Mouse (Mus musculus) kidney, embryonic 16.5 days (tissue): ENCODE results near the gene Cdca7l. TPM values are rescaled to one million over a fixed set of nuclear protein-coding genes. Genes with fewer than 3 reads are reported as not detected.
"Not testable (repeated sequence)": the region's sequence is repeated elsewhere in the genome, so short reads cannot be mapped to it uniquely, and the experiment has no call there.

Experiments
- ATAC-seq: fragments of 200-750 bp; cut with Nextera tagmentation; 2 replicates; pipeline ENCODE4 v1.8.0; 2017; ENCODE audit warnings: moderate TSS enrichment; ENCODE audit not compliant: low FRiP score, low TSS enrichment
- H3K27ac ChIP-seq: fragments of 300-500 bp; sonication (generic); 2 replicates; pipeline ENCODE4 v1.5.1; 2014; ENCODE audit warnings: low read length
- H3K27me3 ChIP-seq: fragments of 300-500 bp; sonication (generic); 2 replicates; pipeline ENCODE4 v1.6.1; 2014; ENCODE audit warnings: low read length, control low read depth, mixed read lengths; ENCODE audit not compliant: insufficient read depth
- H3K36me3 ChIP-seq: fragments of 300-500 bp; sonication (generic); 2 replicates; pipeline ENCODE4 v1.6.1; 2014; ENCODE audit warnings: low read length, control low read depth, mixed read lengths; ENCODE audit not compliant: insufficient read depth
- H3K4me1 ChIP-seq: fragments of 300-500 bp; sonication (generic); 2 replicates; pipeline ENCODE4 v1.6.1; 2014; ENCODE audit warnings: low read length, control low read depth, mixed read lengths; ENCODE audit not compliant: insufficient read depth
- H3K4me2 ChIP-seq: fragments of 300-500 bp; sonication (generic); replicated peaks from 2 replicates; pipeline ENCODE4 v1.6.1; 2014; ENCODE audit warnings: low read depth, low read length
- H3K4me3 ChIP-seq: fragments of 300-500 bp; sonication (generic); 2 replicates; pipeline ENCODE4 v1.5.1; 2014; ENCODE audit warnings: mild to moderate bottlenecking, low read length
- H3K9ac ChIP-seq: fragments of 300-500 bp; sonication (generic); replicated peaks from 2 replicates; pipeline ENCODE4 v1.6.1; 2014; ENCODE audit warnings: low read length
- H3K9me3 ChIP-seq: fragments of 300-500 bp; sonication (generic); 2 replicates; pipeline ENCODE4 v1.6.1; 2016; ENCODE audit warnings: low read length, control low read depth
- WGBS: fragments of 180-500 bp; shearing (Covaris S2); extraction: QIAGEN DNeasy Blood & Tissue Kit; methylation state at CpG from one replicate; pipeline ENCODE4 v1.1.7; 2014; 5-methylcytosine and 5-hydroxymethylcytosine counted together
- polyA plus RNA-seq: library from polyadenylated mRNA; unstranded; fragments of >200 nt; fragmentation: Nextera tagmentation; extraction: Ambion mirVana; gene quantifications from 2 replicates; pipeline ENCODE4 v1.2.1, GENCODE M21; 2015

Gene Cdca7l
- polyA plus RNA-seq, 1 experiment from 2014 or later: 53.2 TPM

DNA sequence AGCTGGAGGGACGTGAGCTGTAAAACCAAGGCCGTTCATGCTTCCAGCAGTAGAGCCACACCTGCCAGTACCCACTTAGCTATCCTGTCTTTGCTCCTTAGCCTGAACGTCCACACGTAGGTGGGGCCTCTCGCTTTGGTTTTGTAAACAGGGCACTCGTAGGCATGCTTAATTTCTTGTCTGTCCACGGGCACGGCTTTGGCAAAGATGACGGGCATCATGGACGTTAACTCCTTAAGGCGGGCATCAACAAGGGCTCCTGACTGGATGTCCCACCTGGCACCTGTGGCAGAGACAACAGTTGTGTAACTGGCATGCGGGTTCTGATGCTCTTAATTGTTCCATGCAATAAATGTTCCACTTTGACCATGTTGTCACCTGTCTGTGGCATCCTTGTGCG, 74.3 kb downstream of the Cdca7l start:
- Histone ChIP-seq H3K9me3 (no peaks in the 10 kb centered on the region), H3K27me3 (no peaks in the 10 kb centered on the region), H3K36me3 (peaks cover 46% of the 10 kb centered on the region), H3K4me1 (no peaks in the 10 kb centered on the region), H3K4me3 (no peak overlapping the region), H3K9ac (no peak overlapping the region), H3K27ac (no peak overlapping the region), H3K4me2 (no peak overlapping the region)
- 91% methylated on average over 13 of the region's 13 CpGs for WGBS
- ATAC-seq: no peak

DNA sequence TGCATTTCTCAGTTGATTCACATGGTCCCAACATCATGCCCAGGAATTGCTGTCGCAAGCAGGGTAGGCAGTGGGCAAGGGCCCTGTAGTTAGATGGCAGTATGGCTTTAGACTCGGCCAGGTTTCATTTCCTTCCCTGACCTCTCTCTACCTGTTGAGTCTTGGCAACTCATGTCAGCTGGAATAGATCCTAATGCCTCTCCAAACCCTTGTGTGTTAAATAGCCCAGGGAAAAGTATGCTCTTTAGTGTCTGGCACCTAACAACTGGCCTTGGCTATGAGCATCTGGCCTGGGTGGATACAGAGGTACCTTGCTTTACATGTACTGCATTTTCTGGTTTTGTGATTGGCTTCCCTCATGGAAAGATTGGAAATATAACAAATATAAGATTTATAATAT, 80.5 kb downstream of the Cdca7l start:
- ATAC-seq: no peak
- no peak overlapping the region for H3K4me2 ChIP-seq
- H3K4me3 ChIP-seq: no peak overlapping the region
- H3K27me3 ChIP-seq: no peaks in the 10 kb centered on the region
- no peak overlapping the region for H3K27ac ChIP-seq
- WGBS: 97% methylated on average over 2 of the region's 2 CpGs
- H3K36me3 ChIP-seq: peaks cover 4% of the 10 kb centered on the region
- H3K9ac ChIP-seq: no peak overlapping the region
- H3K4me1 ChIP-seq: no peaks in the 10 kb centered on the region
- H3K9me3 ChIP-seq: no peaks in the 10 kb centered on the region

DNA sequence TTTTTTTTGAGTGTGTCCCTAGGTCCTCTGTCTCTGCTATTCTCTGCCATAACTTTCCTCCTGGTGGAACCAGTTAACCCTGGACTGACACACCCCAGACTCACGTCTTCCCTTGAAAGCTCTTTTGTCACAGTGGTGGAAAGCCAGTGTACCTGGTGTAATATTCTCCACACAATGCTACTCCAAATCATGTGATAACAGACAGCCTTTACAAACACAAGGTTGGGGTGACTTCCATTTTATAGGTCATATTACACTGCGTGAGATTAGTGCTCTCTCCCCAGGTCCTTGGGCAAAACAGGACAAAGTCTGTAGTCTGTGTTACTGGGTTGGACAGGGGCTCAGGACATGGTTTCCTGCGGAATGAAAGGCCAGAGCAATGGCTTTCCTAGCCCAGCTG, 83.3 kb downstream of the Cdca7l start:
- Histone ChIP-seq H3K9me3 (no peaks in the 10 kb centered on the region), H3K4me2 (no peak overlapping the region), H3K9ac (no peak overlapping the region), H3K36me3 (peaks cover 2% of the 10 kb centered on the region; the same call in 1 of the 2 replicates), H3K27ac (no peak overlapping the region), H3K27me3 (no peaks in the 10 kb centered on the region), H3K4me3 (no peak overlapping the region), H3K4me1 (no peaks in the 10 kb centered on the region)
- no peak for ATAC-seq
- WGBS: 77% methylated on average over 3 of the region's 3 CpGs

DNA sequence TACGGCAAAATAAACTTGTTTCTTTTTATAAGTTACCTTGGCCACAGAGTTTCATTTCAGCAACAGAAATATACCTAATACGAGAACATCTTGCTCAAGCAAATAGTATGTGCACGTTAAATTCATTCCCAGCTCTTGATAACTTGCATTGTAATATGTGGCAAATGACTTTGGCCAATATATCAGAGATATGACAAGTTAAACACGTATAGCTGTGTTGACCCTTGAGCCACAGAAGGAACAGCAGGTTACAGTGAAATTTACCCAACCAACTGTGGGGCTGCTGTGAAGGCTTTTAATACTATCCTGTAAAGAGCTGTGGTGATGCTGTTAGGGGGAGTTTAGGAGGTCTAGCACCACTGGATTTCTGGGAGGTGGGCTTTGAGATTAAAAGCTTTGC, 96.7 kb downstream of the Cdca7l start:
- not testable (repeated sequence) for H3K4me3 ChIP-seq, H3K9me3 ChIP-seq, ATAC-seq, H3K27me3 ChIP-seq, H3K4me2 ChIP-seq, H3K36me3 ChIP-seq, H3K27ac ChIP-seq, H3K4me1 ChIP-seq, H3K9ac ChIP-seq
- no CpG with 5 or more reads among the region's 4 CpGs for WGBS

DNA sequence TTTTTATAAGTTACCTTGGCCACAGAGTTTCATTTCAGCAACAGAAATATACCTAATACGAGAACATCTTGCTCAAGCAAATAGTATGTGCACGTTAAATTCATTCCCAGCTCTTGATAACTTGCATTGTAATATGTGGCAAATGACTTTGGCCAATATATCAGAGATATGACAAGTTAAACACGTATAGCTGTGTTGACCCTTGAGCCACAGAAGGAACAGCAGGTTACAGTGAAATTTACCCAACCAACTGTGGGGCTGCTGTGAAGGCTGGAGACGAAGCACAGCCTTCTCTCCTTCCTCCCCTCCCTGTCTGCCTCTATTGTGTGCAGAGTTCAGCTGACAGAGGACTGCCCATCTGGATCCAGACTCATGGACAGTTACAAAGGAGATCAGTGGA, 97.3 kb downstream of the Cdca7l start:
- H3K27me3 ChIP-seq, H3K9ac ChIP-seq, ATAC-seq, H3K4me1 ChIP-seq, H3K27ac ChIP-seq, H3K4me2 ChIP-seq, H3K36me3 ChIP-seq, H3K9me3 ChIP-seq, H3K4me3 ChIP-seq: not testable (repeated sequence)
- 53% methylated on average over 1 of the region's 4 CpGs for WGBS

DNA sequence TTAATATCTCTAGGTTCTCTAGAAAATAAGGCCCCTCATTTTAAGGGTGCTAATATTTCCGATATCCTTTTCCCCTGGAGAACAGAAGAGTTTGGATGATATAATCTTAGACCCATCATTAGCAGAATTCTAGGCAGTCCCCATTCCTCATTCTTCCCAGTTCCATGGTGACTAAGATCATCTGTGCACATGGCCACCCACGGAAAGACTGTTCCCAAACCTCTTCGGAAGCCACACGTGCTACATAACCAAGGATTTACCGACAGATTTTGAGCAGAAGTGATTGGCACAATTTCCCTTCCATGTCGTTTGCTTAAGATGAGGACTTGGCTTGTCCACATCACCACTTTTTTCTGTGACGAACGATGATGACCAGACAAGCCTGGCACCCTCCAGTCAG, 99.6 kb downstream of the Cdca7l start:
- WGBS: 86% methylated on average over 8 of the region's 8 CpGs

DNA sequence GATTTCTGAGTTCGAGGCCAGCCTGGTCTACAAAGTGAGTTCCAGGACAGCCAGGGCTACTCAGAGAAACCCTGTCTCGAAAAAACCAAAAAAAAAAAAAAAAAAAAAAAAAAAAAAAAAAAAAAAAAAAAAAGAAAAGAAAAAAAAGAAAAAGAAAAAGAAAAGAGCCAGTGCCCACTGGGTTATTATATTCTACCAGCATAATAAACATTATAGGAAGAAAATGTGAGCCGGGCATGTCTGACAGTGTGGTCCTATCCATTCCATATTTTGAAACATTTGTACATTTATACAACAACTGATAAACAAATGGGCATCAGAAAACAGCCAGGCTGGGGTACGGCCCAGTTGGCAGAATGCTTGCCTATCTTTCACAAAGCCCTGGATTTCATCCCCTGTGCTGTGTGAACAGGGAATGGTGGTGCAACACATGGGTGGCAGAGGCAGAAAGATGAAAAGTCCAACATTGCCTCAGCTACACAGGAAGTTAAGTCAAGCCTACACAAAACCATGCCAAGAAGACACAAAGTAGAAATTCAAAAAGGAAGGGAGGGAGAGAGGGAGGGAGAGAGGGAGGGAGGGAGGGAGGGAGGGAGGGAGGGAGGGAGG, 101.2 kb downstream of the Cdca7l start:
- not testable (repeated sequence) for H3K36me3 ChIP-seq, H3K4me2 ChIP-seq, H3K9ac ChIP-seq, H3K4me3 ChIP-seq, H3K27me3 ChIP-seq, ATAC-seq, H3K9me3 ChIP-seq, H3K27ac ChIP-seq, H3K4me1 ChIP-seq
- 81% methylated on average over 4 of the region's 4 CpGs for WGBS

More for the DNA sequence above, 99.6 kb downstream of the Cdca7l start:
- H3K4me3 ChIP-seq: no peak overlapping the region
- H3K4me1 ChIP-seq: no peaks in the 10 kb centered on the region
- no peak overlapping the region for H3K9ac ChIP-seq
- no peaks in the 10 kb centered on the region for H3K9me3 ChIP-seq
- no peaks in the 10 kb centered on the region; the same call in 1 of the 2 replicates for H3K27me3 ChIP-seq
- H3K27ac ChIP-seq: no peak overlapping the region
- no peaks in the 10 kb centered on the region for H3K36me3 ChIP-seq
- no peak overlapping the region for H3K4me2 ChIP-seq
- ATAC-seq: no peak

DNA sequence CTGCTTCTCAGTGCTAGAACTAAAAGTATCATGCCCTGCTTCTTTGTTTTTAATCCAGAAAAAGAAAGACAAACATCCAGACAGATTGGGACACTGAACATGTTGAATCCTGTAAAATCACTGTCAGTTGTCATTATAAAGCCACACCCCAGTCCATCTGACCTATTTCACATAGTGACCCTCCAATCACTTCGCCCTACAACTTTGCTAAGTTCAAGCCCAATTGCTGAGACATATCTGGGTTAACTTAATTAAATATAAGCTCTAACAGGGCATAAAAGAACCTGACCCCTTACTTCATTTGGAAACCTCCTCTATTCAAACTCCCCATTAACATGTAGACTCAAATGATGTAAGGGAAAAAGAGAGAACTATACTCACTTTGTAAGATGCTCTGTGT, 107.3 kb downstream of the Cdca7l start:
- Histone ChIP-seq H3K36me3 (no peaks in the 10 kb centered on the region), H3K9ac (no peak overlapping the region), H3K4me1 (peaks cover 15% of the 10 kb centered on the region), H3K27ac (no peak overlapping the region), H3K27me3 (no peaks in the 10 kb centered on the region), H3K4me3 (no peak overlapping the region), H3K9me3 (no peaks in the 10 kb centered on the region), H3K4me2 (no peak overlapping the region)
- ATAC-seq: no peak
- WGBS: 70% methylated on average over 1 of the region's 1 CpGs

DNA sequence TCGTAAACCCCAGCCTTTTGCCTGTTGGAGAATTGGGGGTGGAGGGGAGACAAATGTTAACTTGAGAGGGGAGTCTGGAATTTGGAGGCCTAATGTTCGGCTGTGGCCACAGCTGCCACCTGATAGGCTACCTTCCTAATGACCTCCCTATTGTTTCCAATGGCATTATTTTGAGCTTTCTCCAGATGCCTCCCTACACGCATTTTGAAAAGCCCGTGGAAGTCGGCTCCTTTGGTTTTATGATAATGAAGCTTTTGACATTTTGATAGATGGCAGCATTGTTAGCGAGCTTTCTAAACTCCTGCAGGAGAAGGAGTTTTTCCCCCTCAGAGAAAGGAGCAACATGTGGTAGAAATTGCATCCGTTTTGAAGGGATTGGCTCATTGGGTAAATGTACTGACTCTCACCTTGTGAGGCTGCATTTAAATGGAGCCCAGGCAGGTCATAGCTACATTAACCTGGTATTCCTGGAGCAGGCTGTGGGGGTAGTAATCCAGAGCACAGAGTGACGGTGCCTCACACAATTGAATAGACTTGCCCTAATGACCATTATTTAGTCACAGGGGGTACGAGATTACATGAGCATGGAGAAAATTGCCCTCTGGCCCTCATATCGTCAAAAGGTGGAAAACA, 110.6 kb downstream of the Cdca7l start:
- Histone ChIP-seq H3K4me3 (no peak overlapping the region), H3K9me3 (no peaks in the 10 kb centered on the region), H3K9ac (no peak overlapping the region), H3K36me3 (no peaks in the 10 kb centered on the region), H3K27me3 (no peaks in the 10 kb centered on the region), H3K27ac (peak overlapping the region; percentile 58; the same call in 1 of the 2 replicates), H3K4me1 (peaks cover 15% of the 10 kb centered on the region), H3K4me2 (no peak overlapping the region)
- 12% methylated on average over 10 of the region's 10 CpGs for WGBS
- peak; percentile 68 for ATAC-seq

DNA sequence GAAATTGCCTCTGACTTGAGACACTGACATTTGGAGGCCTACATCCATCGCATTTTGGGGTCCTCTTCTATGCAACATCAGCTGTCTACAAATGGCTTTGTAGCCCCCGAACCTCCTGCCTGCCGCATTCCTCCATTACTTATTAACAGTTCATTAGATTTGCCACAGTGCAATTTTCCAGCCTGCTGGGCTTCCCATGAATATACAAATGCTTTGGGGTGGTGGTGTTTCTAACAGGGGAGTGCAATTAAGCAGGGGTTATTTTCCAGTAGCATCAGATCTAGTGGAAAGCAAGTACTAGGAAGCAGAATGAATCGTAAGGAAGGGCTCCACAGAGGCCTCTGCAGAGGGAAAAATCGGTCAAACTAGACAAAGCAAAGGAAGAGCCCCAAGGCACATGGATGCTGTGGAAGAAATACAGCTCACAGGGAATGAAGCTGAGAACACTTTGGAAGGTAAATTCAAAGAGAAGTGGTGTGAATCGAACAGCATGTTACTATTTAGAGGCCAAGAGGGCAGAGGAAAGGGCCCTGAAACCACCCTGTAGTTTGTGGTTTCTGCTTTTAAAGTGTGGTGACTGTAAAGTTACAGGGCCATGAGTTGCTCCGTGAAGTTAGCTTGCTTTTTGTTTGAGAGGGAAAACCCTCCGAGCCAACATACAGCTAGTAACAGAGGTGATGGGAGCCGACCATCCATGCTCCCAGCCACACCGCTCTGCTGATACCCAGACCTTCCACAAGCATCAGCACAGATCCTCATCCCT, 111.9 kb downstream of the Cdca7l start:
- no peak overlapping the region; the same call in 1 of the 2 replicates for H3K4me2 ChIP-seq
- H3K27me3 ChIP-seq: no peaks in the 10 kb centered on the region
- H3K36me3 ChIP-seq: no peaks in the 10 kb centered on the region
- WGBS: 50% methylated on average over 10 of the region's 10 CpGs
- peaks cover 15% of the 10 kb centered on the region for H3K4me1 ChIP-seq
- ATAC-seq: peak; percentile 72; the same call in 1 of the 2 replicates
- peak overlapping the region; percentile 73 for H3K27ac ChIP-seq
- no peak overlapping the region for H3K4me3 ChIP-seq
- no peak overlapping the region for H3K9ac ChIP-seq
- no peaks in the 10 kb centered on the region for H3K9me3 ChIP-seq
